Mouse (Mus musculus): ENCODE measurements around the gene Clmp.

GRCm38 (mm10) chr9:40780892-40781725 is 95.3 kb downstream of the Clmp start:
- no peak for TF ChIP-seq POLR2A (IDR thresholded peaks at IDR 0.05; ENCODE audit: control insufficient read depth, low read depth, low read length)
- no peak for TF ChIP-seq CTCF (IDR thresholded peaks at IDR 0.05; ENCODE audit: control insufficient read depth, insufficient read depth, insufficient replicate concordance, low read depth, low read length)
